Mouse (Mus musculus) mouse embryonic stem cell (cell line): ENCODE results near the gene Ros1.

Experiments
- in situ Hi-C, 2 experiments: fragments of 300-500 bp; cut with MboI; formaldehyde crosslinking; loops; 1 replicate in 1 of 2; 3 replicates in 1 of 2; pipeline ENCODE4 v1.14.3; 2019 to 2020; ENCODE audit warnings: low sequenced_read_pairs in 2 of 2, low pct_unique_long_range_greater_than_20kb in 1 of 2, mixed read lengths in 1 of 2; ENCODE audit not compliant: unreplicated experiment in 1 of 2

Gene Ros1

DNA sequence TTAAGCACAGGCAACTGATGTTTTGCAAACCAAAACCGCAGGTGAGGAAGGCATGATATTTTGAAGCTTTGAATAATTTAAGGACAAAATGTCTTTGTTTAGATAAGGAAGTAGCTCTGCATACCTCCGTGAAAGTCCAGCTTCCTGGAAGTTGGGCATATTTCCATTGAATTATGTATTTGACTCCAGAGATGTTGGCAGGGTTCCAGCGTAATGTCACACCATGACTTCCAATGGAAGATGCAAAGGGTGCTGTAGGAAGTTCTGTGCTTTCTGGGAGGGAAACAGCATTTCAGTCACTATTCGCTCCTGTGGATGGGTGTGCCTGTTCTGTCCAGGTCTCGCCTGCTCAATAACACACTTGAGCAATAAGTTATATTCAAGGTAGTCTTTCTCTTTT is 25.2 kb downstream of the Ros1 start:
- in situ Hi-C loops: no loop called here

DNA sequence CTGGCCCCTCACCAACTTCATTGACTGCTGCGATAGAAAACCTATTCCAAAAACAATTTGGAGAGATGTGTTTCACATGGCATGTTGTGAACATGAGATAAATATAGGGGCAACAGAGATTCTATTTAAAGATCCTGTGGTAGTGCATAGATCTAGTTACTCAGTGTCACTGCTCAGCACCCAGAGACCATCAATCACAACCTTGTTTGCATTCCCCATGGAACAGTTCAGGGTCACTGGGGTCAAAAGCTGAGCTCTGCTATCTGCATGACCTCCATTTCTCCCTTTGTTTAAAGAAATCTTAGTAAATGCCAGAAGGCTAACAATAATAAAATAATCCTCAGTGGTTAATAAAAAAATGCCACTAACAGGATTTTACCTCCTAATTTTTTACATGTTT is 29.7 kb downstream of the Ros1 start:
- in situ Hi-C loops: no loop called here

DNA sequence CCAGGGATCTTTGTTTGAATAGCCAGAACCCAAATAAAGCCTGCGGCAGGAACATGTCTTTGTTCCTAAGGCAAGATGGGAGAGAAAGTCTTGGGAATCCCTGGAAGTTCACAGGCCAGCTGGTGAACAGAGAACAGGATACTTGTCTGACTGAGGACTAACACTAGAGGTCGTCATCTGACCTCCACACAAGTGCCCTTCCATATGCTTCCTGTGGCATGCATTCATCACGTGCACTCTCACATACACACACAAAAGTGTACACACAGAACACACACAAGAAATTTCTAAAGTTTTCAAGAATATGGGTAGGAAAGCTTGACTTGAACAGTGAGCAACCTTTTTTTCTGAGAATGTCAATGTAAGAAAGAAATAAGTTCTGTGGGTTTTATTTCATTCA is 34.4 kb downstream of the Ros1 start:
- in situ Hi-C loops: no loop called here

DNA sequence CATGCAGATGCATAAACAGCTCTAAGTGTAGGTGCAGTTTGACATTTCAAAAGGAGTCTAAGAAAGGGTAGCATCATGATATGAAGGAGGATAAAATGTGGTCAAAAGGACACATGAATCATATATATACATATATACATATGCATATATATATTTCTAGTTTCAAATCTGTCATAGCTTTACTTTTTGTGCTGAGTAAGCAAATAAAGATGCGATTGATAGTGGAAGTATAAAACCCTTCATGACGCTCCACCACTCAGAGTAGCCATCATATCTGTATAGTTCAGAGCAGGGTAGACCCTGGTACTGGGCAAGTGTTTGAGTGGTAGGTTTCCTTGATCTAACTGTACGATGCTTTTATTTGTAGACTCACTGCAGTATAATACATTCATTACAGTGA is 35.3 kb downstream of the Ros1 start:
- in situ Hi-C loops: no loop called here

DNA sequence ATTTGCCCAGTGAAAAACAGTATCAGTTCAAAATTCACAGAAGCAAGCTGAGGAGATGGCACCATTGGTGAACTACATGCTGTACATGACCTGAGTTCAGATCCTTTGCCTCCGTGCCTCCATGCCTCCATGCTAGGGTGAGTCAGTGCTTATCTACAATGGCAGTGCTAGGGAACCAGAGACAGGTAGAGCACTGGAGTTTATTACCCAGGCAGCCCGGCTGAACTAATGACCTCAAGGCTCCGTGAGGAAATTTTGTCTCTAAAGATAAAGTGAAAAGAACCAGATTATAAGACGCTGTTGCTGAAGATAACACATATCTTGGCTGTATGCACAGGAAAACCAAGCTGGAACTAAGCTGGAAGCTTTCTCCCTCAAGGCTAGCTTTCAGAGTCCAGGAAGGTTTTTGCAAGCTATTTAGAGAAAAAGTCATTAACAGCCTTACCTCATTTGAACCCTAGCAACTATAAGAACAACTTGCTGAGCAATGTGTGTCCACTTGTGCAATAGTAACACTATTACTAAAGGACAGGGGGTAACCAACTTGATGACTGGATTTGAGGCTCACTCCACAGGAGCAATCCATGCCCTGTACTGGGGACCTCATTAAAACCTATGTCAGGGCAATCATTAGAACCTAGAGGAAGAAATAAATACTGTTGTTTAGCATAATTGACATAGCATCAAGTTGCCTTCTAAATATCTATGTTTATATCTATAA is 61.5 kb downstream of the Ros1 start:
- in situ Hi-C loops: no loop called here

GRCm38 (mm10) chr10:52130762-52131161 is 64.3 kb downstream of the Ros1 start:
- in situ Hi-C loops: no loop called here

DNA sequence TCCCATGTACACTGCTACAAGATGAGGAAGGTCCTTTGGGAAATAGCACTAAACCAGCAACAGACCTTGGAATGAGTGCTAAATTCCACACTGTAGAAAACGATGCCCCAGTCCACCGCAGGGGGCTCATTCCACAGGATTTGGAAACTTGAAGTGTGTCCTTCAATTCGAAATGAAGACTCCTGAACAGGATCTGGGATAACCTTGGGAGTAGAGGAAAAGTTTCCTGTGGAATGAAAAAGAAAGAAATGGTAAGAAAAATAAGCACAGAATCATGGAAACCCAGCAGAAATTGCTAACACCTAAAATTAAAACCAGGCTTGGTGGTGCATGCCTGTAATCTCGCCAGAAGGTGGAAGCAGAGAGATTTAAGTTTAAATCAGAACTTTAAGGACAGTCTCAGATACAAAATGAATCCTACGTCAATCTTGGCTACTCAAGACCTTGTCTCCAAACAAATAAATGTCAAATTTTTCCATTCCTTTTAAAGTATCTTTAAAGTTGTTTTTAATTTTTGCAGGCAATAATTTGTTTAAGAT is 66.1 kb downstream of the Ros1 start:
- in situ Hi-C loops: no loop called here

- in situ Hi-C loops: loop anchor here in 1 of 2 experiments (25.0 kb wide), 1 partner anchor 281 kb away; the partner anchor contains the start of genes Gopc and Nepn
Observed at GRCm38 (mm10) chr10:52106164-52106757, 88.8 kb downstream of the Ros1 start.

DNA sequence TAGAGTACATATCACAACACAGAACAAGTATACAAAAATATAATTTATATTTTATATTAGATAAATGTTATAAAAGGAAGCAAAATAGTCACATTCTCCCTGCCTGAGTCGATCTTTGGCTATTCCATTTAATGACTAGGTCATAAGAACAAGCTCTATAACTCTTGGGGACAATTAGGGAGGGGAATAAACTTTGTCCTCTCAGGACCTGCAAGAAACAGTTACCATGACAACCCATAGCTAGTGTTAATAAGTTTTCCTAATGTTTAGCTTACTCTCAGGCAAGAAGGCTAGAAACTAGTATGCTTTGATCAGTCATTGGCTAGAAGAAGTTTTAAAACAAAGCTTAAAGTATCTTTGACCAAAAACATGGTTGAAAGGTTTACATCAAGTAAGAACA is 93.8 kb downstream of the Ros1 start:
- in situ Hi-C loops: loop anchor here in 1 of 2 experiments (25.0 kb wide), 1 partner anchor 286 kb away; the partner anchor contains the start of genes Gopc and Nepn

- in situ Hi-C loops: no loop called here
Observed at GRCm38 (mm10) chr10:52092181-52092580, 102.9 kb downstream of the Ros1 start.

GRCm38 (mm10) chr10:52086681-52087080 is 108.4 kb downstream of the Ros1 start:
- in situ Hi-C loops: no loop called here

- in situ Hi-C loops: no loop called here
Observed at GRCm38 (mm10) chr10:52072482-52072881, 122.6 kb downstream of the Ros1 start.

DNA sequence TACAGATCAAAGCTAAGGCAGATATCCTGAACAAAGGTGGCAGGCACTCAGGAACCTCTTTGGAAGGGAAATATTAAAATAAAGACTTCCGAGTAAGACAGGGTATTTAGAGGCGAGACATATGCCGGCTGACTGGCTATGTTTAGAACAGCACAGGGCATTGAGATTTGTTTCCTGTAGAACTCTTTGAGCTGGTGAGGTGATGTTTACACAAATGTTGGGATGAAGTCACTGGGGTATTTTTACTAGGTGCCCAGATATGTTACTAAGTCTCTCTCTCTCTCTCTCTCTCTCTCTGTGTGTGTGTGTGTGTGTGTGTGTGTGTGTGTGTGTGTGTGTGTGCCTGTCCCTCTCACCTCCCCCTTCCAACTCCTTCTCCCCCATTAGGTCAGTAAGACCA is 146.8 kb downstream of the Ros1 start:
- in situ Hi-C loops: no loop called here

GRCm38 (mm10) chr10:52043086-52043485 is 152.0 kb downstream of the Ros1 start:
- in situ Hi-C loops: no loop called here

DNA sequence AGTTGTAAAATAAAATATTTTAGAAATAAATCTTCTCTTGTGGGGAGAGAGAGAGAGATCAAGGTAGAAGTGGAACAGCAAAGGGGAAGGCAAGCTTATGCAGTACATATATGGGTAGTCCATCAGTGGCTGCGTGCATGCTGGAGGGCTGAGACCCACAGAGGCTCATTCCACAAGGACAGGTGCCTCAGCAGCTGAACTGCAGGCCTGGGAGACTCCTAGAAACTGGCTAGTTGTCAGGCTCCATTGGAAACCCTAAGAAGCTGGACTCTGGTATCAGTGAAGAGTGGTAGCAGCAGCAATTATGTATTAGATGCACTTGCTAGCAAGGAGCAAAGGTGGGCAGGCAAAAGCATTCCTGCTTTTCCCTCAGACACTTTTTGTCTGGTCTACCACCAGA is 155.7 kb downstream of the Ros1 start:
- in situ Hi-C loops: no loop called here

GRCm38 (mm10) chr10:52033729-52034128 is 161.3 kb downstream of the Ros1 start:
- in situ Hi-C loops: no loop called here

- in situ Hi-C loops: no loop called here
Observed at GRCm38 (mm10) chr10:52029421-52030080, 165.5 kb downstream of the Ros1 start.

GRCm38 (mm10) chr10:52028561-52029370 is 166.3 kb downstream of the Ros1 start:
- in situ Hi-C loops: no loop called here
